Mouse (Mus musculus) ES-Bruce4 (cell line): ENCODE data around the gene Gm32742. TPM values are rescaled to one million over a fixed set of nuclear protein-coding genes. Genes with fewer than 3 reads are reported as not detected.
"Not testable (repeated sequence)": the region's sequence is repeated elsewhere in the genome, so short reads cannot be mapped to it uniquely, and the experiment has no call there.

Experiments used
- H3K27ac ChIP-seq: 2 replicates; pipeline ENCODE4 v1.5.1; 2012; ENCODE audit warnings: low read length, inconsistent platforms; ENCODE audit not compliant: insufficient read depth
- H3K27me3 ChIP-seq: 2 replicates; pipeline ENCODE4 v1.6.1; 2012; ENCODE audit warnings: mild to moderate bottlenecking, low read length, inconsistent platforms; ENCODE audit not compliant: control insufficient read depth, poor library complexity, insufficient read depth, severe bottlenecking
- H3K36me3 ChIP-seq: 2 replicates; pipeline ENCODE4 v1.6.1; 2012; ENCODE audit warnings: inconsistent platforms, mild to moderate bottlenecking, low read length, moderate library complexity; ENCODE audit not compliant: control insufficient read depth, poor library complexity, insufficient read depth, severe bottlenecking
- H3K4me1 ChIP-seq: one replicate; pipeline ENCODE4 v1.8.1; 2011; ENCODE audit warnings: low read length; ENCODE audit not compliant: control insufficient read depth, insufficient read depth
- H3K4me3 ChIP-seq: 2 replicates; pipeline ENCODE4 v1.5.1; 2011; ENCODE audit warnings: low read depth, mild to moderate bottlenecking, low read length
- H3K9ac ChIP-seq: 2 replicates; pipeline ENCODE4 v1.6.1; 2012; ENCODE audit warnings: low read depth, mild to moderate bottlenecking, inconsistent platforms; ENCODE audit not compliant: poor library complexity, severe bottlenecking
- H3K9me3 ChIP-seq: replicated peaks from 2 replicates; pipeline ENCODE4 v1.6.1; 2012; ENCODE audit warnings: mild to moderate bottlenecking, low read length, inconsistent platforms; ENCODE audit not compliant: control insufficient read depth, poor library complexity, insufficient read depth, severe bottlenecking
- CTCF ChIP-seq: IDR thresholded peaks from one replicate; pipeline ENCODE4 v1.8.1; 2011; ENCODE audit warnings: low read depth, low read length
- EP300 ChIP-seq: IDR thresholded peaks from 2 replicates; pipeline ENCODE4 v1.6.1; 2011; ENCODE audit warnings: low read depth, low read length; ENCODE audit not compliant: insufficient read depth
- POLR2A ChIP-seq: IDR thresholded peaks from one replicate; pipeline ENCODE4 v1.8.1; 2011; ENCODE audit warnings: low read length; ENCODE audit not compliant: insufficient read depth
- polyA plus RNA-seq: library from polyadenylated mRNA; stranded (reverse); fragments of >200 nt; gene quantifications from 2 replicates; pipeline ENCODE4 v1.2.4, GENCODE M21; 2011; ENCODE audit warnings: low read depth; ENCODE audit not compliant: missing spikeins, insufficient read depth, insufficient read length

The Gm32742 gene
- polyA plus RNA-seq, 1 experiment = not detected

GRCm38 (mm10) chr9:51143437-51143836 lies 21.9 kb downstream of the Gm32742 start:
- Histone ChIP-seq H3K4me3 (no peak overlapping the region), H3K27me3 (no peaks in the 10 kb centered on the region), H3K4me1 (no peaks in the 10 kb centered on the region), H3K9me3 (no peaks in the 10 kb centered on the region), H3K9ac (no peak overlapping the region), H3K36me3 (no peaks in the 10 kb centered on the region), H3K27ac (no peak overlapping the region)
- TF ChIP-seq POLR2A (no peak), EP300 (no peak), CTCF (no peak)

- TF ChIP-seq CTCF (no peak), POLR2A (no peak), EP300 (no peak)
- H3K27ac ChIP-seq = no peak overlapping the region
- H3K27me3 ChIP-seq = no peaks in the 10 kb centered on the region
These were observed 24.6 kb downstream of the Gm32742 start for GRCm38 (mm10) chr9:51140711-51141110.

GRCm38 (mm10) chr9:51139401-51139800 lies 25.9 kb downstream of the Gm32742 start:
- not testable (repeated sequence) for H3K9ac ChIP-seq, H3K27ac ChIP-seq, H3K4me3 ChIP-seq, H3K9me3 ChIP-seq, H3K36me3 ChIP-seq, H3K4me1 ChIP-seq, H3K27me3 ChIP-seq

More at GRCm38 (mm10) chr9:51140711-51141110, 24.6 kb downstream of the Gm32742 start:
- H3K4me1 ChIP-seq = no peaks in the 10 kb centered on the region
- no peak overlapping the region for H3K9ac ChIP-seq
- no peaks in the 10 kb centered on the region for H3K36me3 ChIP-seq
- H3K4me3 ChIP-seq = no peak overlapping the region
- H3K9me3 ChIP-seq = no peaks in the 10 kb centered on the region

- no peaks in the 10 kb centered on the region for H3K9me3 ChIP-seq
- no peak overlapping the region for H3K9ac ChIP-seq
- H3K27ac ChIP-seq = no peak overlapping the region
- no peak overlapping the region for H3K4me3 ChIP-seq
- H3K36me3 ChIP-seq = no peaks in the 10 kb centered on the region
- no peak for TF ChIP-seq POLR2A
- TF ChIP-seq CTCF = no peak
- TF ChIP-seq EP300 = no peak
- no peaks in the 10 kb centered on the region for H3K4me1 ChIP-seq
- no peaks in the 10 kb centered on the region for H3K27me3 ChIP-seq
These were observed 27.0 kb downstream of the Gm32742 start for GRCm38 (mm10) chr9:51138301-51138700.

- Histone ChIP-seq H3K4me1 (no peaks in the 10 kb centered on the region), H3K27me3 (no peaks in the 10 kb centered on the region), H3K27ac (no peak overlapping the region), H3K9me3 (no peaks in the 10 kb centered on the region), H3K36me3 (no peaks in the 10 kb centered on the region), H3K9ac (no peak overlapping the region), H3K4me3 (no peak overlapping the region)
- no peak for TF ChIP-seq EP300
- TF ChIP-seq CTCF = no peak
- TF ChIP-seq POLR2A = no peak
These were observed 27.5 kb downstream of the Gm32742 start for GRCm38 (mm10) chr9:51137836-51138235.

GRCm38 (mm10) chr9:51137432-51137831 lies 27.9 kb downstream of the Gm32742 start:
- no peaks in the 10 kb centered on the region for H3K9me3 ChIP-seq
- H3K4me3 ChIP-seq = no peak overlapping the region
- H3K36me3 ChIP-seq = no peaks in the 10 kb centered on the region
- H3K27me3 ChIP-seq = no peaks in the 10 kb centered on the region
- no peaks in the 10 kb centered on the region for H3K4me1 ChIP-seq
- H3K9ac ChIP-seq = no peak overlapping the region
- H3K27ac ChIP-seq = no peak overlapping the region
- TF ChIP-seq POLR2A (no peak), EP300 (no peak), CTCF (no peak)
